Mouse (Mus musculus) bone marrow macrophage, adult 2 months (primary cell): ENCODE measurements around the gene Rnh1. TPM values are rescaled to one million over a fixed set of nuclear protein-coding genes. Genes with fewer than 3 reads are reported as not detected.

Source experiments
- H3K27ac ChIP-seq: 2 replicates; pipeline ENCODE4 v1.5.1; 2012; ENCODE audit warnings: low read depth, low read length; ENCODE audit not compliant: insufficient read depth
- H3K4me1 ChIP-seq: 2 replicates; pipeline ENCODE4 v1.6.1; 2012; ENCODE audit warnings: low read length; ENCODE audit not compliant: control insufficient read depth, insufficient read depth
- H3K4me3 ChIP-seq: 2 replicates; pipeline ENCODE4 v1.5.1; 2012; ENCODE audit warnings: mild to moderate bottlenecking, low read length, moderate library complexity; ENCODE audit not compliant: insufficient read depth
- CTCF ChIP-seq: IDR thresholded peaks from 2 replicates; pipeline ENCODE4 v1.5.1; 2012; ENCODE audit warnings: low read depth, mild to moderate bottlenecking, low read length, moderate library complexity
- POLR2A ChIP-seq: IDR thresholded peaks from 2 replicates; pipeline ENCODE4 v1.6.1; 2012; ENCODE audit warnings: mild to moderate bottlenecking, low read depth, low read length, borderline replicate concordance
- polyA plus RNA-seq: library from polyadenylated mRNA; stranded (reverse); fragments of >200 nt; gene quantifications from 2 replicates; pipeline ENCODE4 v1.2.4, GENCODE M21; 2012; ENCODE audit not compliant: missing spikeins, insufficient read depth, insufficient read length

Rnh1 gene
- polyA plus RNA-seq, 1 experiment = 141 TPM

- Histone ChIP-seq H3K4me3 (no peak overlapping the region), H3K27ac (no peak overlapping the region), H3K4me1 (no peaks in the 10 kb centered on the region)
- TF ChIP-seq CTCF (no peak), POLR2A (no peak)
Observed at GRCm38 (mm10) chr7:141141326-141141725, 31.3 kb downstream of the Rnh1 start.

DNA sequence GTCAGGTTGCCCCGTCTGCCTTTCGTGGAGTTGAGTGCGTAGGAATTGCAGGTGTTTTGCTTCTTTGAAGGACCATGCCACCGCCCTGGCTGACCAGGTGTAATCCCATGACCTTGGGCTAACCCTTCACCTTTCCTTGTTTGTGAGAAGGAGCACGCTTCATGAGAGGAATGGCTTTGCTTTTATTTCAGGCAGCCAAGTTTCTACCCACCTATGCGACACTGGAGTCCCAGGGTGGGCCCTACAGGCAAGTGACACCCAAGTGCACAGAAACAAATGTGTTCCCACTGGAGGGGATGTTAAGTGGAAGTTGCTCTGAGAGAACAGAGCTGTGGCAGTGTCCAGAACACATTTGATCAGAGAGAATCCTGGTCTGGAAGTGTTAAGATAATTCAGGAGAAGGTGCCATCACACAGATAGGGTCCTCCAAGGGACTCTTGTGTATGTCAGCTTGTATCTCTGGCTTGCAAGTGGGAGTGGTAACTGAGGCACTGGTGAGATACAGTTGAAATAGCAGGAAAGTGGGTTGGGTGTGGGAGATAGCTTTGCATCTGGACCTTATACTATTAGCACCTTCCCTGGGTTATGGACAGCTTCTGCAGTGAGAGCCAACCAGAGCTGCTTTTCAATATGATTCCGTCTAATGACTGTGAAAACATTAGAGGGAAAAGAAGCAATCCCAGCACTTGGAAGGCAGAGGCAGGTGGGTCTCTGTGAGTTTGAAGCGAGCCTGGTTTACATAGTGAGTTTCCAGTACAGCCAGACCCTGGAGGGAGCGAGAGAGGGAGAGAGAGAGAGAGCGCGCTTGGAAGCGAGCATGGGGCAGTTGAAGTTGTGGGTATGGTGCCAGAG lies 40.5 kb downstream of the Rnh1 start:
- Histone ChIP-seq H3K4me3 (peak overlapping the region; percentile 83), H3K27ac (no peak overlapping the region), H3K4me1 (peaks cover 33% of the 10 kb centered on the region)
- TF ChIP-seq CTCF (no peak), POLR2A (no peak)

GRCm38 (mm10) chr7:141131024-141131820 lies 41.4 kb downstream of the Rnh1 start:
- H3K4me1 ChIP-seq = peaks cover 33% of the 10 kb centered on the region
- peak overlapping the region; percentile 83 for H3K4me3 ChIP-seq
- H3K27ac ChIP-seq = no peak overlapping the region
- TF ChIP-seq POLR2A (no peak), CTCF (no peak)

- TF ChIP-seq CTCF = no peak
- TF ChIP-seq POLR2A = 0 out of 2 replicates have a peak, but pooled peaks have one; percentile 3
- Histone ChIP-seq H3K27ac (peak overlapping the region; percentile 64), H3K4me1 (peaks cover 19% of the 10 kb centered on the region), H3K4me3 (peak overlapping the region; percentile 72)
Observed at GRCm38 (mm10) chr7:141123517-141123856, 49.2 kb downstream of the Rnh1 start.

GRCm38 (mm10) chr7:141122689-141123516 lies 49.8 kb downstream of the Rnh1 start:
- Histone ChIP-seq H3K4me3 (peak overlapping the region; percentile 72), H3K27ac (peak overlapping the region; percentile 64), H3K4me1 (peaks cover 19% of the 10 kb centered on the region)
- TF ChIP-seq POLR2A = no peak
- no peak for TF ChIP-seq CTCF

GRCm38 (mm10) chr7:141122245-141122644 lies 50.4 kb downstream of the Rnh1 start, which contains the start of gene Ptdss2:
Ptdss2 (plus strand) TSS chr7:141122382.
- peaks cover 16% of the 10 kb centered on the region for H3K4me1 ChIP-seq
- peak within 1 kb of the TSS; percentile 72 for H3K4me3 ChIP-seq
- no peak for TF ChIP-seq POLR2A
- no peak for TF ChIP-seq CTCF
- H3K27ac ChIP-seq = peak within 1 kb of the TSS; percentile 64

DNA sequence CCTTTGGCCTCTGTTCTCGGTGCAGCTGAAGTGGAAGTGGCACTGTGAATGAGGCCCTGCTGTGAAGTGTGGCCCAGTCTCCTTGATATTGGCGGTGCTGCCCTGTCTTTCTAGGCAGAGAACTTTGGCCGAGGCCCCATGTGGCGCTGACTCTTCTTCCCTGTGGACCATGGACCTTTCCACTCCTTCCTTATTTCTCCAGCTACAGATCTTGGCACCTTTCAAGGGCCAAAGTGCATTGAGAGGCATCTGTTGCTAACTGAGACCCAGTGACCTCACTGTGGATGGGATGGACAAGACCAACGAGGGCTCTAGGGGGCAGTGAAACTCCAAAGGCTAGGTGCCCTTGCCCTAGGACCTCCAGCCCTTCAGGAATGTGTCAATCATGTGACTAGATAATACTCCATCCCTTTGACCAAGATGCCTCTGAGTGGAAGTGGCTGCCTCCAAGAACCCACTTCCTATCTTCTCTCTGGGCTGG lies 51.6 kb downstream of the Rnh1 start:
- H3K4me1 ChIP-seq = peaks cover 16% of the 10 kb centered on the region
- no peak overlapping the region for H3K4me3 ChIP-seq
- no peak overlapping the region for H3K27ac ChIP-seq
- no peak for TF ChIP-seq CTCF
- no peak for TF ChIP-seq POLR2A

DNA sequence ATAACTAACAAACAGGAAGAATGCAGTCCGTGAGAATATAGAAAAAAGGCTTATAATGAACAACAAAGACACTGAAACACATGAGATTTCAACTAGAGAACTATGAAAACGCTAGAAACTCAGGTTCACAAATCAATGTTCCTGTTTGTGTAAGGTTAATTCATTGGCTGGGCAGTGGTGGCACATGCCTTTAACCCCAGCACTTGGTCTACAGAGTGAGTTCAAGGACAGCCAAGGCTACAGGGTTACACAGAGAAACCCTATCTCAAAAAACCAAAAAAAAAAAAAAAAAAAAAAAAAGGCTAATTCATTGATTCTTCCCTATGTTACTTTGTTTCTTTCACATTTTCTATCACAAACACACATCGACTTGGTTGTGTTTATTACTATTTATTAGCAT lies 52.1 kb downstream of the Rnh1 start:
- H3K4me1 ChIP-seq = peaks cover 16% of the 10 kb centered on the region
- TF ChIP-seq POLR2A (no peak), CTCF (no peak)
- H3K27ac ChIP-seq = no peak overlapping the region
- no peak overlapping the region for H3K4me3 ChIP-seq

DNA sequence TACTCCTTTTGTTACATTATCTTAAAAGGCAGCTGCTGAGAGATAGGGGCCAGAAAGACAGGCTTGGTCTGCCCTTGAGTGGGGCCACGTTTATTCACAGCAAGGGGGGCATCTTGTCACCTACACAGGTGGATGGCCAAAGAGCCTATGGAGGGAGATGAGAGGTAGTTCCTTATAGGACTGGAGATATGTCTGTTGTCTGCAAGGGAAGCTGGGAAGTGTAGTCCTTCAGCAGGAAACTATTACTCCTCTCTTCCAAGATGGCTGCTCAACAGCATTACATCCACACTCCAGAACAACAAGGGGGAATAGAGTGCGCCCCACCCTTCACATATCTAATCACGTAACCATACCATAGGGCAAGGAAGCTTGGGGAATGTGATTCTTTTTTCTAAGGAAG lies 53.2 kb downstream of the Rnh1 start:
- H3K4me1 ChIP-seq = peaks cover 16% of the 10 kb centered on the region

DNA sequence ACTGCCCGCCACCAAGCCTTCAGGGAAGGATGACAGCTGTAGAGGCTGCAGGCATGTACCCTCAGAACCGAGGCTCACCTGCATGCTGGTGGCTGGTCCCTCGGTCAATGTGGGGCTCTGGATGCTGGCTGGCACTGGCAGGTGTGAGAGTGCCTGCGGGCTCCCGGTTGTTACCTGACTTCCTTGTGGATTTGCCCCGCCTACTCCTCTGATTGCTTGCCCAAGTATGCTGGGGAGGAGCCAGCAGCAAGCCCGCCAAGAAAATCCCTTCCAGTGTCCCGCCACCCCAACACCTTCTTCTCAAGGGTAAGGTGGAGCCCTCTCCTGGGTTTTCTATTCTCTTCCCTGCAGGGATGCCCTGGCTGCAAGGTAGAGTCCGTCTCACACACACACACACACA lies 55.0 kb downstream of the Rnh1 start, which contains the start of gene Ano9:
TSS of gene Ano9 (minus strand) at position 171 of the 400 bp plus-strand sequence.
- Histone ChIP-seq H3K4me1 (peaks cover 10% of the 10 kb centered on the region), H3K4me3 (no peak within 1 kb of the TSS), H3K27ac (no peak within 1 kb of the TSS)
- TF ChIP-seq POLR2A (no peak), CTCF (no peak)

More for the DNA sequence above, 53.2 kb downstream of the Rnh1 start:
- TF ChIP-seq POLR2A (no peak), CTCF (no peak)
- no peak overlapping the region for H3K4me3 ChIP-seq
- no peak overlapping the region for H3K27ac ChIP-seq
